Mouse (Mus musculus) CH12.LX (cell line): ENCODE measurements at regions not wholly inside any gene's neighbourhood (a gene's known extent, or its start where the extent isn't known, plus 50 kb on each side); places are given as distances from the start of the nearest gene placed in this dataset.

ENCODE experiments used
- CTCF ChIP-seq, 2 experiments: IDR thresholded peaks in 1 of 2; conservative IDR thresholded peaks in 1 of 2; 2 replicates each; pipeline ENCODE4 v1.5.1; 2011 to 2012; ENCODE audit warnings: low read depth in 2 of 2, low read length in 2 of 2, improper control_type of control experiment in 1 of 2, inconsistent platforms in 1 of 2, mild to moderate bottlenecking in 1 of 2, moderate library complexity in 1 of 2
- ELF1 ChIP-seq: IDR thresholded peaks from 2 replicates; pipeline ENCODE4 v1.6.1; 2014; ENCODE audit warnings: low read depth, mild to moderate bottlenecking, inconsistent platforms, low read length, improper control_type of control experiment
- MEF2A ChIP-seq: IDR thresholded peaks from 2 replicates; pipeline ENCODE4 v1.6.1; 2014; ENCODE audit warnings: low read depth, mild to moderate bottlenecking, inconsistent platforms, low read length, improper control_type of control experiment, borderline replicate concordance
- ZNF384 ChIP-seq: IDR thresholded peaks from 2 replicates; pipeline ENCODE4 v1.6.1; 2012; ENCODE audit warnings: low read depth, low read length, improper control_type of control experiment, inconsistent platforms

GRCm38 (mm10) chr1:120704201-120704600, 102.0 kb downstream of the En1 start:
- no peak for TF ChIP-seq CTCF (conservative IDR thresholded peaks at IDR 0.05 in 1 of 2, IDR thresholded peaks at IDR 0.05 in 1 of 2; ENCODE audit: low read depth in 2 of 2, low read length in 2 of 2)
- no peak for TF ChIP-seq MEF2A
- no peak for TF ChIP-seq ELF1
- no peak for TF ChIP-seq ZNF384
